Mouse (Mus musculus): ENCODE data around the gene Zmym1.
"Not testable (repeated sequence)": the region's sequence is repeated elsewhere in the genome, so short reads cannot be mapped to it uniquely, and the experiment has no call there.

DNA sequence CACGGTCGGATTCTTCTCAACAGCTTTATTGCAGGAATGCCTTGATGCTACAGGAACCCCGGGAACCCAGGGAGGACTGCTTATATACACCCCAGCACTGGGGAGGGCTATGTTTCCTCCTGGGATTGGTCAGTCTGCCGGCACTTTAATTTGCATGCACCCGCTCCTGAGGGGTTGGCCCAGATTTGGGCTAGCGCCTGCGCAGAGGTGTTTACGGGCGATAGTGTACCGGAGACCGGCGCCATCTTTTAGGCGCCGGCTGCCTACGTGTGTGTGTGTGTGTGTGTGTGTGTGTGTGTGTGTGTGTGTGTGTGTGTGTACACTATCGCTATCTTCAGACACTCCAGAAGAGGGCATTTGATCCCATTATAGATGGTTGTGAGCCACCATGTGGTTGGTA lies 61.6 kb downstream of the Zmym1 start:
- not testable (repeated sequence) for TF ChIP-seq MAX (IDR thresholded peaks at IDR 0.05; ENCODE audit: low read depth); POLR2A (IDR thresholded peaks at IDR 0.05; ENCODE audit: insufficient read length, low read depth); SRF (IDR thresholded peaks at IDR 0.05; ENCODE audit: control insufficient read depth, insufficient read length, low read depth); MYOG (IDR thresholded peaks at IDR 0.05; ENCODE audit: control insufficient read depth in 1 of 3, insufficient read depth in 1 of 3, insufficient read length in 2 of 3, low read depth in 2 of 3); USF1 (IDR thresholded peaks at IDR 0.05; ENCODE audit: low read depth); POLR2AphosphoS2 (IDR thresholded peaks at IDR 0.05; ENCODE audit: insufficient read length, low read depth); MYOD1 (IDR thresholded peaks at IDR 0.05; ENCODE audit: control insufficient read depth in 1 of 3, insufficient read length in 2 of 3, low read depth in 2 of 3)

Measured in myocyte (in vitro differentiated cells).